Mouse (Mus musculus) gastrocnemius, adult 2 months (tissue): ENCODE results near the gene Abhd2. TPM values are rescaled to one million over a fixed set of nuclear protein-coding genes. Genes with fewer than 3 reads are reported as not detected.
"Not testable (repeated sequence)": the region's sequence is repeated elsewhere in the genome, so short reads cannot be mapped to it uniquely, and the experiment has no call there.

Experiments used
- DNase-seq: peaks from one replicate; pipeline ENCODE4 v3.0.0; 2022
- H3K27ac ChIP-seq: fragments of 200-600 bp; 2 replicates; pipeline ENCODE4 v1.8.1; 2022; ENCODE audit warnings: mild to moderate bottlenecking
- H3K4me3 ChIP-seq: fragments of 200-600 bp; 2 replicates; pipeline ENCODE4 v1.8.1; 2022; ENCODE audit warnings: mild to moderate bottlenecking, moderate library complexity
- CTCF ChIP-seq: fragments of 200-600 bp; IDR thresholded peaks from 2 replicates; pipeline ENCODE4 v1.8.1; 2022; ENCODE audit warnings: antibody characterized with exemption, mild to moderate bottlenecking, moderate library complexity
- intact Hi-C: fragments of 180-260 bp; cut with DNase I; formaldehyde crosslinking; loops from one replicate; pipeline ENCODE4 v1.15.1; 2025
- total RNA-seq, 2 experiments: library from RNA; stranded (reverse); gene quantifications; 2 replicates each; pipeline ENCODE4 v1.2.3; 2021

Abhd2 gene
- total RNA-seq, 2 experiments from 2014 or later: 4.3 to 6.4 TPM

DNA sequence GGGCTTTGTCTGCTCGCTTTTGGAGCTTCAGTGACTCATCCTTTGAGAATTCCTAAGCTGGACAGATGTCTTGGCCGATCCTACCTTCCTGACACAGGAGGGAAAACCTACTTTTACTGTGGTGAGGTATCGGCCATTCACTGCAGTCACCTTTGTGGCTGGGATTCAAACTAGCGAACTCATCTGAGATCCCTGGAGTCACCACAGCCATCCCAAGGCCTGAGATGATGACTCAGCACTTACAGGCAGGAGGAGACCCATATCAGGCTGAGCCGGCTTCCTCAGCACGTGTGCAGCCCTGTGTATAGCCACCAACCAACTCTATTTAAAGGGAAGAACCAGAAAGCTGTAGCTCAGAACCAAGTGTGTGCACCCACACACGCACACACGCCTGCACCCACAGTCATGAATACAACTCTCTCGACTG is 2.0 kb upstream of the Abhd2 start:
- H3K4me3 ChIP-seq: no peak overlapping the region
- no peak overlapping the region for H3K27ac ChIP-seq
- no peak for DNase-seq
- TF ChIP-seq CTCF: no peak
- intact Hi-C loops: no loop called here

DNA sequence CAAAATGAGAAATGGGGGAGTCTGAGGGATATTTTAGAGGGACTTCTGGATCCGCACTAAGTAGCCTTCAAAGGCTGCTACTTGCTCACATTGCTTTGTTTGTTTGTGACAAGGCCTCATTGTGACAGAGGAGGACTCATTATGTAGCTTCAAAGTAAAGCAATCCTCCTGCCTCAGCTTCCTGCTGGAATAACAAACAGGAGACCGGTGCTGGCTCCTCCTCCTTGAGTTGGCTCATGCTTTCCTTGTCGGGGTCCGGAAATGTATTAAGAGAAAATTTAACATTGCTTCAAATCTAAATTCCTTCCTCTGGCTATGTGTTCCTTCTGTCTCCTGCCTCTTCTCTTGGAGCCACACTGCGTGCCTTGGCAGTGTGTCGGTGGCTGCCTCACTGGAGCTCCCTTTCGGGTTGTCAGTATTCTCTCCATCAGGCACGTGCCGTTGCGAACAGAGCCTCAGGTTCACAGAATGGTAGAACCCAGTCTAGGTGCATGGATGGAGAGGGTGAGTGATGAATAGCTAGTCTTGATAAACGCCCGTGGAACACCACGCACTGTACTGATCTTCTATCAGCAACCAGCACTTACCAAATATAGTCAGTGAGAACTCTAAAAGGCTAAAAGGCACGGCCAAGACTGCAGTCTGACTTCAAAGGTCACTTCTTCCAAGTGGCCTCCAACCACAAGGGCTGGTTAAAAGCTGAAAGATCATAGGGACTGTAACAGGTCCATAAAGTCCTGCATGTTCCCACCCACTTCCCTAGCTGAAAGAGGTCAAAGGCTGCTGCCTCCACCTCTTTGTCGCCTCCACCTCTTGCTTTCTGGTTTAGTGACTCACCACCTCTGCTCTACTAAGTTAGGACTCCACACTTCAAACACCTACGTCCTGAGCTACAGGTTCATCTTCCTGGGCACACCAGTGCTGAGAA is 874 bp upstream of the Abhd2 start:
- intact Hi-C loops: no loop called here
- peak overlapping the region; percentile 60 for H3K27ac ChIP-seq
- no peak for DNase-seq

DNA sequence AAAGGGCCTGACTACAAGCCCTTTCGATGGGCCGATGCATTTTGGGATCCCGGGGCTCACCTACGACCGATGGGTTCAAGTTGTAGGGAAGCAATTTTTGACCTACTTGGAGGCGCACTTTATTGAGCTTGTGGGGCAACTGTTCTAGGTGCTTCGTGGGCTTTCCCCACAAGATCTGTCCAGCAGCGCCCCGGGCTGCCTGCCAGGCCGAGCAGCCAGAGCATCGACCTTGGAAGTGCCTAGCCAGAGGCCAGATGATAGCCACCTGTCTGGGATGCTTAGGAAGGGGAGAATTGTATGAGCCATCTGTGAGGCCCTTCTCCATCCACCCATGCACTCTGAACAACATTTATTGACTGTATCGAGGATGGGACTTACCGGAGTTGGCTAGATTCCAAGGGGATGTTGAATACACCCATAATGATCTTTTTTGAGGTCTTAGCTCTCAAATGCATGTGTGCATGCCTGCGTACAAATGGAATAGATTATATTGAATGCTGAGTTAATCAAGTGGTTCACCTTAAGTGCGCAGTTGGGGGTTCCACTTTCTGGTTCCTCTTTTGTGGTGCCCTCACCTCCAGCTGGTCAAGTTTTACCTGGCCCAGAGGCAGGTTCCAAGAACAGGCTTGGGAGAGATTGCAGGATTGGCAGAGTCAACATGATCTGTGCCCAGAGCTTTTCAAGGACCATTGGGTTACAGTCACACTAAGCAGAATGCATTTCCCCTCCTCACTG is 906 bp downstream of the Abhd2 start:
- peak overlapping the region; percentile 89 for H3K4me3 ChIP-seq
- no peak for TF ChIP-seq CTCF
- intact Hi-C loops: no loop called here
- H3K27ac ChIP-seq: peak overlapping the region; percentile 88
- DNase-seq: peak; percentile 59

More for the DNA sequence above, 874 bp upstream of the Abhd2 start:
- H3K4me3 ChIP-seq: peak overlapping the region; percentile 89
- no peak for TF ChIP-seq CTCF

DNA sequence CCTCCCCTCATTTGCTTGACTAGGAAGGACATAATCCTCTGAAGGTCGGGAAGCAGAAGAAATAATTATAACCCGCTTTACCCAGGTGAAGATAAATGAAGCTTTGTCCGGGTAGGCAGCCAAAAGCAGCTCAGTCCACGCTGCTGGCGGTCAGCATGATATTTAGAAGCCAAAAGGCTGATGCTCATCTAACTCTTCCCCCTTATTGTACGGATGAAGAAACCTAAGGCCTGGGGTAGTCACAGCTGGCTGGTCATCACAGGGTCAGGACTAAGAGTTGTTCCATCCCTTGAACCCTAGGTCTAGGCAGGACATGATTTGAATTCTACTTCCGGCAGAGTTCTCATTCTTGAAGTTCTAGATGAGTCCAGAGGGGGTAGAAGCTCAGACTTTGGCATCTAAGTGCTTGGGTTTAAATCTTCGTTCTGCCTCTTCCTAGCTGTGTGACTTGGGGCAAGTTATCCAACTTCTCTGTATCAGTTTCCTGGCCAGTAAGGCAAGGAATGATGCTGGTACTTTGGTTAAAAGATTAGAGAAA is 1.5 kb downstream of the Abhd2 start:
- peak overlapping the region; percentile 31; the same call in 1 of the 2 replicates for H3K27ac ChIP-seq
- intact Hi-C loops: no loop called here
- no peak for TF ChIP-seq CTCF
- H3K4me3 ChIP-seq: peak overlapping the region; percentile 89
- DNase-seq: no peak

DNA sequence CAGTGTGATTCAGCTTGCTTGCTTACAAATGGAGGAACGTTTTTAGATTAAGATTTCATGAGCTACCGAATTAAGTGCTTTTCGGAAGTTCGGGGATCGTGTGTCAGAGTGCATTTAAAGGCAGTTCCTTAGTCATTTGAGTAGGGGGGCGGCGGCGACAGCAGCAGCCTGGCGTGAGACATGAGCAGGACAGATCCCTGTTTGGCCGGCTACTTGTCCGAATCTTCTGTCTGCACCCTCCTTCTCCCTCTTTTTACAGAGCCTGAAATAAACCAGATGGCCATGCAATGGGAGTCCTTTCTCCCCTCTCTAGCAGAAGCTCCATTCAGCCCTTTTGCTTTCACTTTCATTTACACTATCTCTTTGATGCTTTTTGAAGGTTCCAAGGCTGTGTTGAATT is 2.3 kb downstream of the Abhd2 start:
- peak overlapping the region; percentile 89 for H3K4me3 ChIP-seq
- peak overlapping the region; percentile 78 for H3K27ac ChIP-seq
- no peak for DNase-seq
- intact Hi-C loops: no loop called here
- no peak for TF ChIP-seq CTCF

DNA sequence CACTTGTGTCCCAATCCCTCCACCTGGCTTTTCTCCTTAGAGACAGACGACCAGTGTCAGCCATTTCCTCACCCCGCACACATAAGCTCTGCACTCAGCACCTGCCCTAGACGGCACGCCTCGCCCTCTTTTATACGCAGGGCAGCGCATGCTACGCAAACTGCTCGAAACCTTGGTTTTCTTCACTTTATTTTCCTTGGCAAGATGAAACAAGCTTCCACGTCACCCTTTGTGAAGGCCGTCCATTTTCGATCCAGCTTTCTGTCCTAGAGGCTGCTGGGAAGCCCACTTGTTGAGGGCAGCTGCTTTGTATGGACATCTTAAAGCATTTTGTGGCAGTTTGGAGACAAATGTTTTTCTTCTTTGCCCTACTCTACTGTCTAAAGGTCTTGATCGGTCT is 5.4 kb downstream of the Abhd2 start:
- peak; percentile 4 for DNase-seq
- Histone ChIP-seq H3K4me3 (no peak overlapping the region), H3K27ac (no peak overlapping the region)
- intact Hi-C loops: no loop called here
- TF ChIP-seq CTCF: no peak

DNA sequence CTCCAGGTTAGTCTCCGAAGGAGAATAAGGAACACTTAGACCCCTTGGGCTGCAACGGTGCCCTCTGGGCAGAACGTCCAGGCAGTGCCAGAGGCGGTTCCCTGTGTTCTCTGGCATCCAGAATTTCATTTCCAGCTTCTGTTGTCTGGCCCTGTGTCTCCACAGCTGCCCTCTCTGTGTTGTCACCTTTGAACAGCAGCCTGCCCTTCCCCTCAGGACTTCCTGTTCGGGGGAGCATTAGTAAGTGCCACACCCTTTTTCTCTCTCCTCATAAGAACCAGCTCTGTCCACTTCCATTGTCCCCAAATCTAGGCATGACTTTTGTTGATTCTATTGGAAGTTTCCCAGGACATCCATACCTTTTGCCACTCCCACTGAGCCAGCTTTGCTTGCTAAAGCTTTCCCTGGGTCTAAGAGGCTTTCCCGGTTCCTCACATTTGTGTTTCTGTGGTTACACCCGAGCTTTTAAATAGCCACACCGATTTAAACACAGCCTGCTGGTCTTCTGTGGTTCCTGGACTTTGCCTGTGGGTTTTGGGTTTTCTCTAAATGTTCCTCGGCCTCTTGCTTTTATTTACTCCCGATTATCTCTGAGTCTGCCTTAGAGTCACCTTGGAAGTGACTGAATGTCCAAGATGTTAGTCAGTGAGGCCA is 6.5 kb downstream of the Abhd2 start:
- Histone ChIP-seq H3K27ac (peak overlapping the region; percentile 48; the same call in 1 of the 2 replicates), H3K4me3 (no peak overlapping the region)
- DNase-seq: peak; percentile 24
- intact Hi-C loops: no loop called here
- no peak for TF ChIP-seq CTCF

DNA sequence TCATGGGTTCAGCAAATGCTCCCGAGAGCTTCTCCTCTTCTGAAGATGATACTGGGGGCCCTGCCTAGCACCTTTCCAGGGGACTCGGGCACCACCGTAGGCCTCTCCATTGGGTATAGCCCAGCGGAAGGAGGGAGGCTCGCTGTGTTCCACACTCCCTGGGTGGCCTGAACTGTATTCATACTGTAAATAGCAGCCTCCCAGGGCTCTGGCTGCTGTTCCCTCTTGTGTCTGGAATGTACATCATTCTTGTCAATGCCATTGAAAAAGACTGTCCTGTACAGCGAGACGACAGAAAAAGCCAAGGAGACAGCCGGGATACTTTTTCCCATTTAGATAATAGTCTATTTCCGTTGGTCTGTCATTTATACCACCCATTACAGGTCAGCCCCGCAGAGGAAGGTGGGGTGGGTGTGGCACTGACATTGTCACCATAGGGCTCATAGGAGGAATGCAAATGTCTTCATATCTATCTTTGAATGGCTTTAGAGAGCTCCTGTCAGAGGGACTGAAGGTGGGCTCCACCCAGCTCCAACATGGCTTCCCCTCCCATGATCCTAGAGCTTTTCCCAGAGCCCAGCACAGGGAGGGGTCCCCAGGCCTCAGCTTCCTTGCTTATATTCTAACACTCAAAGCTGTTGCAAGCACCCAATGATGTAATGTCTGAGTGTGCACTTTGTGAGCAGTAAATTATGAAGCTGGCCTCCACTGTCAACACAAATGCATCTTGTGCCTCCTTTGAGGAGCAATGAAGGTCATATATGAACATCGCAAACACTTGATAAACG is 10.1 kb downstream of the Abhd2 start:
- TF ChIP-seq CTCF: no peak
- DNase-seq: peak; percentile 1
- Histone ChIP-seq H3K4me3 (no peak overlapping the region), H3K27ac (no peak overlapping the region)
- intact Hi-C loops: no loop called here

DNA sequence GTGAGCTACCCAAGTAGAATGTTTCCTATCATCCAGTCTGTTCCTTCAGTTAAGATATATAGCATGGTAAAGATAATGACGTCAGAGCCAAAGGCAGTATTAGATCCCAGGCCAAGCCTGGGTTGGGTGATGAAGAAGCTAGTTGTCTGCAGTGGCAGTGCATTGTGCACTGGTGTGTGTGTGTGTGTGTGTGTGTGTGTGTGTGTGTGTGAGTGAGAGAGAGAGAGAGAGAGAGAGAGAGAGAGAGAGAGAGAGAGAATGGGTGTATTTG is 10.6 kb downstream of the Abhd2 start:
- H3K27ac ChIP-seq, intact Hi-C loops, H3K4me3 ChIP-seq: not testable (repeated sequence)
- peak; percentile 3 for DNase-seq

DNA sequence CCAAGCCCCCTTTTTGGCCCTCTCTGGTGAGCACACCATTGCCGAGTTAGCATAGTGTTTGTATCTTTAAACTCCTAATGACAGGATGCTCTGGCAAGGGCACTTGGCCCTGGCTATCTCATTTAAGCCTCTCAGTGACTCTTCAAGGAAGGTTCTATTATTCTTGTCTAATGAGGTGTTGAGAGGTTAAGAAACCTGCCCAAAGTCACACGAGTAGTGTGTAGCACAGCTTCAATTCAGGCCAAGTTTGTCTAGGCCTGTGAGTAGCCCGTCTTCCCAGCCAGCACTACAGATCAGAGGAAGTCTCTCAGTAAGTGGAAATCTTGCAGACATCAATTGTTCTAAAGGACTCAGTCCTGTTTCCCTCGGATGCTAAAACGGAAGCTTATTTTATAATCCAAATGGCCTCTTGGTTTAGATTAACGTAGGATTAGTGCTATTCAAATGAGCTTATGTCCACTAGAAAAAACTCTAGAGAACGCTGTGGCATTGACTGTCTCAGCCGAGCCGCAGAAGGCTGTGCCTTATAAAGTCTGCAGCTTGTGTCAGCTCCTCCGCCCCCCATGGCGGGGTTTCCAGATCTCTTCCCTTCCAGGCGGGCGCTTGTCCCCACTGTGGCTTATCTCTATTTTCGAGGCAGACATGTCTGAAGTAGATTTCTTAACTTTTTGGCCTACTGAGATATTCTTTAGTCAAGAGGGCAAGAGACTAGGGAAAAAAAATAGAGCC is 11.3 kb downstream of the Abhd2 start:
- H3K27ac ChIP-seq: no peak overlapping the region
- DNase-seq: peak; percentile 13
- intact Hi-C loops: no loop called here

DNA sequence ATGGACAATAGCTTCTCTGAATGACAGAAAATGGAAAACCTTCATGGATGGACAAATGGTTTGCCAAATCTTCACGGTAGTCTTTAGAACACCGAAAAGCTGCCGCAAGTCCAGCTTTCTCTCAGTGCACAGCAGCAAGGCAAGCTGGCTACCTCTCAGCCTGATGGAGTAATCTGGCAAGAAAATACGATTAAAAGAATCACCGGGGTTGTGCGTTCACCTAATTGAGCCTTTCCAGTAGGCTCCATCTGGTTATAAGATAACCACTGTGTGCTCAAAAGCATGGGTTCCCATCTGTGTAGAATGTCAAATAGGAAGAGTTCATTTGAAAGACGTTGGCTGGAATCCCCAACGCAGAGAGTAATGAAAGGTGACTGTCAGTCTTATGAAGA is 11.9 kb downstream of the Abhd2 start:
- TF ChIP-seq CTCF: no peak
- intact Hi-C loops: no loop called here

More for the DNA sequence above, 11.3 kb downstream of the Abhd2 start:
- TF ChIP-seq CTCF: no peak
- H3K4me3 ChIP-seq: no peak overlapping the region

More for the DNA sequence above, 11.9 kb downstream of the Abhd2 start:
- H3K27ac ChIP-seq: no peak overlapping the region
- no peak overlapping the region for H3K4me3 ChIP-seq
- peak; percentile 0 for DNase-seq
